Mouse (Mus musculus): Measurements from ENCODE around the gene Adgrb2. TPM values are rescaled to one million over a fixed set of nuclear protein-coding genes. Genes with fewer than 3 reads are reported as not detected.

The Adgrb2 gene
- polyA plus RNA-seq, 1 experiment from 2014 or later = 2.6 TPM

GRCm38 (mm10) chr4:129994728-129995127 lies 10.1 kb downstream of the Adgrb2 start:
- Histone ChIP-seq H3K27ac (ENCODE audit: low read depth, low read length) (no peak overlapping the region), H3K27me3 (ENCODE audit: control insufficient read depth, insufficient read depth, low read length) (peaks cover 14% of the 10 kb centered on the region; the same call in 1 of the 2 replicates), H3K9ac (ENCODE audit: low read depth, low read length) (no peak overlapping the region), H3K36me3 (ENCODE audit: control insufficient read depth, insufficient read depth, low read length) (peaks cover 3% of the 10 kb centered on the region; the same call in 1 of the 2 replicates), H3K4me1 (ENCODE audit: control insufficient read depth, insufficient read depth, low read length) (no peaks in the 10 kb centered on the region), H3K4me3 (ENCODE audit: low read length) (no peak overlapping the region), H3K9me3 (ENCODE audit: control insufficient read depth, low read length) (no peaks in the 10 kb centered on the region), H3K4me2 (replicated peaks; ENCODE audit: low read depth, low read length) (no peak overlapping the region)
- no peak for ATAC-seq (ENCODE audit: low FRiP score, low TSS enrichment)
- WGBS = 85% methylated on average over 5 of the region's 5 CpGs

DNA sequence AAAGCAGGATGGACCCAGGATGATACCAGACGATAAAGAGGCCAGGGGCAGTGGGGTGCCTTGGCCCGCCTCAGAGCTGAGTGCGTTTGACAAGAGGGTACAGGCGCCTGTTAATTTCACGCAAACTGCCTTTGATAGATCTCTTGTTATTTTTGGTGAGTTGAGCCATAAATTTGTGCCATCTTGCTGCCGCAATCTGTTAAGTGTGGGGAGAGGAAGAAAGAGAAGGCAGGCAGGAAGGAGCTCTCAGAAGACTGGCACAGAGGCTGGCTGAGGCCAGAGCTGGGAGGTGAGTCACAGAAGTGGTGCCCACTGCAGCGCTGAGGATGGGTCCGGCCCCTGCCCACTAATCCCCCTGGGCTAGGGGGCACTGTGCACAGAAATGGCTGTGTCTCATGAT lies 10.6 kb downstream of the Adgrb2 start:
- Histone ChIP-seq H3K4me3 (ENCODE audit: low read length) (no peak overlapping the region), H3K27ac (ENCODE audit: low read depth, low read length) (no peak overlapping the region), H3K4me2 (replicated peaks; ENCODE audit: low read depth, low read length) (no peak overlapping the region), H3K9me3 (ENCODE audit: control insufficient read depth, low read length) (no peaks in the 10 kb centered on the region), H3K4me1 (ENCODE audit: control insufficient read depth, insufficient read depth, low read length) (peaks cover under 1% of the 10 kb centered on the region; the same call in 1 of the 2 replicates), H3K9ac (ENCODE audit: low read depth, low read length) (no peak overlapping the region), H3K27me3 (ENCODE audit: control insufficient read depth, insufficient read depth, low read length) (peaks cover 14% of the 10 kb centered on the region; the same call in 1 of the 2 replicates), H3K36me3 (ENCODE audit: control insufficient read depth, insufficient read depth, low read length) (peaks cover 3% of the 10 kb centered on the region; the same call in 1 of the 2 replicates)
- no peak for ATAC-seq (ENCODE audit: low FRiP score, low TSS enrichment)
- 70% methylated on average over 8 of the region's 8 CpGs for WGBS

- 75% methylated on average over 4 of the region's 4 CpGs for WGBS
- ATAC-seq (ENCODE audit: low FRiP score, low TSS enrichment) = no peak
- Histone ChIP-seq H3K4me3 (ENCODE audit: low read length) (no peak overlapping the region), H3K27me3 (ENCODE audit: control insufficient read depth, insufficient read depth, low read length) (peaks cover 14% of the 10 kb centered on the region; the same call in 1 of the 2 replicates), H3K4me2 (replicated peaks; ENCODE audit: low read depth, low read length) (no peak overlapping the region), H3K36me3 (ENCODE audit: control insufficient read depth, insufficient read depth, low read length) (peaks cover 3% of the 10 kb centered on the region; the same call in 1 of the 2 replicates), H3K9me3 (ENCODE audit: control insufficient read depth, low read length) (no peaks in the 10 kb centered on the region), H3K27ac (ENCODE audit: low read depth, low read length) (no peak overlapping the region), H3K4me1 (ENCODE audit: control insufficient read depth, insufficient read depth, low read length) (peaks cover 8% of the 10 kb centered on the region; the same call in 1 of the 2 replicates), H3K9ac (ENCODE audit: low read depth, low read length) (no peak overlapping the region)
Observed at GRCm38 (mm10) chr4:129996015-129996414, 11.3 kb downstream of the Adgrb2 start.

DNA sequence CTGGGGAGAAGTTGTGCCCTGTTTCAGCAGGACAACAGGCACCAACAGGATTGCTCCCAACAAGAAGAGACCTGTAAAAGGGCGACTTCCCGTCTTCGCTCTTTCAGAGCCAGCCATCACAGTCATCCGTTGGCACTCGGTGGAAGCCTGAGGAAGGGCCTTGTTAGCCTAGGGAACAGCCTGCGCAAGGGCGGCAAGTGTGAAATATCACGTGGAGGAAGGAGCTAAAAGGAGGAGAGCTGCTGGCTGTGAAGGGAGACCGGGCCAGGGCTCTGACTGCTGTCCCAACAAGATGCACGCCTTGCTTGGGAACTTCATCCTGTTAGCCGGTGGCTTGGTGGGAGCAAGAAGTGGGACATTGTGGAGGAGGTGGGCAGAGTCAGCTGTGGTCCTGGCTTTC lies 13.5 kb downstream of the Adgrb2 start:
- H3K9ac ChIP-seq (ENCODE audit: low read depth, low read length) = 0 out of 2 replicates have a peak overlapping the region, but pooled peaks have one; percentile 12
- H3K27ac ChIP-seq (ENCODE audit: low read depth, low read length) = no peak overlapping the region
- no peak overlapping the region for H3K4me2 ChIP-seq (replicated peaks; ENCODE audit: low read depth, low read length)
- no peak for ATAC-seq (ENCODE audit: low FRiP score, low TSS enrichment)
- H3K4me3 ChIP-seq (ENCODE audit: low read length) = no peak overlapping the region
- peaks cover 14% of the 10 kb centered on the region; the same call in 1 of the 2 replicates for H3K27me3 ChIP-seq (ENCODE audit: control insufficient read depth, insufficient read depth, low read length)
- no peaks in the 10 kb centered on the region for H3K36me3 ChIP-seq (ENCODE audit: control insufficient read depth, insufficient read depth, low read length)
- WGBS = 45% methylated on average over 11 of the region's 11 CpGs
- H3K9me3 ChIP-seq (ENCODE audit: control insufficient read depth, low read length) = no peaks in the 10 kb centered on the region
- peaks cover 17% of the 10 kb centered on the region for H3K4me1 ChIP-seq (ENCODE audit: control insufficient read depth, insufficient read depth, low read length)

GRCm38 (mm10) chr4:130001710-130002109 lies 17.0 kb downstream of the Adgrb2 start:
- Histone ChIP-seq H3K4me3 (ENCODE audit: low read length) (no peak overlapping the region), H3K9ac (ENCODE audit: low read depth, low read length) (no peak overlapping the region), H3K9me3 (ENCODE audit: control insufficient read depth, low read length) (no peaks in the 10 kb centered on the region), H3K27me3 (ENCODE audit: control insufficient read depth, insufficient read depth, low read length) (peaks cover 14% of the 10 kb centered on the region; the same call in 1 of the 2 replicates), H3K36me3 (ENCODE audit: control insufficient read depth, insufficient read depth, low read length) (no peaks in the 10 kb centered on the region), H3K27ac (ENCODE audit: low read depth, low read length) (peak overlapping the region; percentile 12; the same call in 1 of the 2 replicates), H3K4me2 (replicated peaks; ENCODE audit: low read depth, low read length) (no peak overlapping the region), H3K4me1 (ENCODE audit: control insufficient read depth, insufficient read depth, low read length) (peaks cover 21% of the 10 kb centered on the region)
- peak; percentile 32; the same call in 1 of the 2 replicates for ATAC-seq (ENCODE audit: low FRiP score, low TSS enrichment)
- WGBS = 30% methylated on average over 5 of the region's 5 CpGs

DNA sequence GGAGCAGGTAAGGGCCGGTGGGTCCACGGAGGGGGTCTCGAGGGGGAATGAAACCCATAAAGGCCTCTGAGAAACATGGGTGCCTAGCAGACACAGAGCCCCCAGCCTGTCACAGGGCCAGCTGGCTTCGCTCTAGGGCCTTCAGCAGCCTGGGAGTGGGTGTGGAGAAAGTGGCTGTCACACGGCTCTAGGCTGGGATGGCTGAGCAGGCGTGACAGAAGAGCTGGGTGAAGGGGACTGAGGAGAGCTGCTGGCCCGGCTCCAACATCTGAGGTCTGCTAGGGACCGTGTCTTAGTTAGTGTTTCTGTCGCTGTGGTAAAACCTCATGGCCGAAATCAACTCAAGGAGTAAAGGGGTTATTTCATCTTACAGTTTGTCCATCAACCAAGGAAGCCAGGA lies 17.5 kb downstream of the Adgrb2 start:
- H3K4me2 ChIP-seq (replicated peaks; ENCODE audit: low read depth, low read length) = no peak overlapping the region
- peaks cover 14% of the 10 kb centered on the region; the same call in 1 of the 2 replicates for H3K27me3 ChIP-seq (ENCODE audit: control insufficient read depth, insufficient read depth, low read length)
- H3K36me3 ChIP-seq (ENCODE audit: control insufficient read depth, insufficient read depth, low read length) = no peaks in the 10 kb centered on the region
- H3K4me1 ChIP-seq (ENCODE audit: control insufficient read depth, insufficient read depth, low read length) = peaks cover 23% of the 10 kb centered on the region
- no peaks in the 10 kb centered on the region for H3K9me3 ChIP-seq (ENCODE audit: control insufficient read depth, low read length)
- peak overlapping the region; percentile 12; the same call in 1 of the 2 replicates for H3K27ac ChIP-seq (ENCODE audit: low read depth, low read length)
- H3K9ac ChIP-seq (ENCODE audit: low read depth, low read length) = no peak overlapping the region
- ATAC-seq (ENCODE audit: low FRiP score, low TSS enrichment) = peak; percentile 77; the same call in 1 of the 2 replicates
- no peak overlapping the region for H3K4me3 ChIP-seq (ENCODE audit: low read length)
- WGBS = 49% methylated on average over 10 of the region's 10 CpGs

GRCm38 (mm10) chr4:130005593-130005992 lies 20.9 kb downstream of the Adgrb2 start:
- WGBS = 66% methylated on average over 9 of the region's 9 CpGs
- H3K27me3 ChIP-seq (ENCODE audit: control insufficient read depth, insufficient read depth, low read length) = peaks cover 5% of the 10 kb centered on the region; the same call in 1 of the 2 replicates

GRCm38 (mm10) chr4:130006533-130006932 lies 21.9 kb downstream of the Adgrb2 start:
- H3K36me3 ChIP-seq (ENCODE audit: control insufficient read depth, insufficient read depth, low read length) = 0 out of 2 replicates have a peak, but pooled peaks cover 4% of the 10 kb centered on the region
- peak overlapping the region; percentile 27 for H3K4me3 ChIP-seq (ENCODE audit: low read length)
- no peaks in the 10 kb centered on the region for H3K9me3 ChIP-seq (ENCODE audit: control insufficient read depth, low read length)
- H3K27me3 ChIP-seq (ENCODE audit: control insufficient read depth, insufficient read depth, low read length) = peaks cover 5% of the 10 kb centered on the region; the same call in 1 of the 2 replicates
- H3K9ac ChIP-seq (ENCODE audit: low read depth, low read length) = no peak overlapping the region
- 14% methylated on average over 25 of the region's 25 CpGs for WGBS
- no peak for ATAC-seq (ENCODE audit: low FRiP score, low TSS enrichment)
- no peak overlapping the region for H3K27ac ChIP-seq (ENCODE audit: low read depth, low read length)
- H3K4me1 ChIP-seq (ENCODE audit: control insufficient read depth, insufficient read depth, low read length) = peaks cover 11% of the 10 kb centered on the region
- peak overlapping the region; percentile 52 for H3K4me2 ChIP-seq (replicated peaks; ENCODE audit: low read depth, low read length)

More at GRCm38 (mm10) chr4:130005593-130005992, 20.9 kb downstream of the Adgrb2 start:
- Histone ChIP-seq H3K4me1 (ENCODE audit: control insufficient read depth, insufficient read depth, low read length) (peaks cover 19% of the 10 kb centered on the region), H3K9me3 (ENCODE audit: control insufficient read depth, low read length) (no peaks in the 10 kb centered on the region), H3K36me3 (ENCODE audit: control insufficient read depth, insufficient read depth, low read length) (no peaks in the 10 kb centered on the region), H3K4me3 (ENCODE audit: low read length) (no peak overlapping the region), H3K4me2 (replicated peaks; ENCODE audit: low read depth, low read length) (no peak overlapping the region), H3K27ac (ENCODE audit: low read depth, low read length) (no peak overlapping the region), H3K9ac (ENCODE audit: low read depth, low read length) (no peak overlapping the region)
- no peak for ATAC-seq (ENCODE audit: low FRiP score, low TSS enrichment)

GRCm38 (mm10) chr4:130009043-130009442 lies 24.4 kb downstream of the Adgrb2 start:
- 76% methylated on average over 14 of the region's 14 CpGs for WGBS
- H3K36me3 ChIP-seq (ENCODE audit: control insufficient read depth, insufficient read depth, low read length) = 0 out of 2 replicates have a peak, but pooled peaks cover 4% of the 10 kb centered on the region
- no peak overlapping the region for H3K9ac ChIP-seq (ENCODE audit: low read depth, low read length)
- peaks cover 5% of the 10 kb centered on the region; the same call in 1 of the 2 replicates for H3K27me3 ChIP-seq (ENCODE audit: control insufficient read depth, insufficient read depth, low read length)
- no peaks in the 10 kb centered on the region for H3K9me3 ChIP-seq (ENCODE audit: control insufficient read depth, low read length)
- H3K4me1 ChIP-seq (ENCODE audit: control insufficient read depth, insufficient read depth, low read length) = 0 out of 2 replicates have a peak, but pooled peaks cover 6% of the 10 kb centered on the region
- no peak for ATAC-seq (ENCODE audit: low FRiP score, low TSS enrichment)
- no peak overlapping the region for H3K27ac ChIP-seq (ENCODE audit: low read depth, low read length)
- no peak overlapping the region for H3K4me3 ChIP-seq (ENCODE audit: low read length)
- H3K4me2 ChIP-seq (replicated peaks; ENCODE audit: low read depth, low read length) = no peak overlapping the region
